Mouse (Mus musculus): ENCODE data around the gene Fign. TPM values are rescaled to one million over a fixed set of nuclear protein-coding genes. Genes with fewer than 3 reads are reported as not detected.

The Fign gene
- polyA plus RNA-seq (2011; ENCODE audit: insufficient read depth, insufficient read length, low replicate concordance, missing spikeins) = 2.1 and 3.8 TPM in 2 replicates

GRCm38 (mm10) chr2:64097937-64098617 lies at the start of gene Fign:
Gene Fign, minus strand, starts transcription at chr2:64098038.
- Histone ChIP-seq H3K4me3 (replicated peaks; ENCODE audit: control insufficient read depth, low read depth, low read length) (no peak within 1 kb of the TSS), H3K4me1 (ENCODE audit: control insufficient read depth, insufficient read depth, low read length) (no peaks in the 10 kb centered on the region), H3K27ac (ENCODE audit: control insufficient read depth, insufficient read depth, low read depth, low read length, poor library complexity) (no peak within 1 kb of the TSS; the same call in 1 of the 2 replicates)
- TF ChIP-seq POLR2A (IDR thresholded peaks at IDR 0.05; ENCODE audit: borderline replicate concordance, control insufficient read depth, low read depth, low read length) (no peak), CTCF (IDR thresholded peaks at IDR 0.05; ENCODE audit: control insufficient read depth, insufficient read depth, low read length) (no peak)
- WGBS = under 1% methylated on average over 68 of the region's 85 CpGs

- no peak overlapping the region for H3K4me3 ChIP-seq (replicated peaks; ENCODE audit: control insufficient read depth, low read depth, low read length)
- no peaks in the 10 kb centered on the region for H3K4me1 ChIP-seq (ENCODE audit: control insufficient read depth, insufficient read depth, low read length)
- H3K27ac ChIP-seq (ENCODE audit: control insufficient read depth, insufficient read depth, low read depth, low read length, poor library complexity) = no peak overlapping the region
- TF ChIP-seq CTCF (IDR thresholded peaks at IDR 0.05; ENCODE audit: control insufficient read depth, insufficient read depth, low read length) = no peak
- TF ChIP-seq POLR2A (IDR thresholded peaks at IDR 0.05; ENCODE audit: borderline replicate concordance, control insufficient read depth, low read depth, low read length) = no peak
- WGBS = 62% methylated on average over 4 of the region's 4 CpGs
These were observed 35.8 kb upstream of the Fign start for GRCm38 (mm10) chr2:64133597-64133996.

- no peaks in the 10 kb centered on the region for H3K4me1 ChIP-seq (ENCODE audit: control insufficient read depth, insufficient read depth, low read length)
- TF ChIP-seq CTCF (IDR thresholded peaks at IDR 0.05; ENCODE audit: control insufficient read depth, insufficient read depth, low read length) (no peak), POLR2A (IDR thresholded peaks at IDR 0.05; ENCODE audit: borderline replicate concordance, control insufficient read depth, low read depth, low read length) (no peak)
- 31% methylated on average over 5 of the region's 5 CpGs for WGBS
- no peak overlapping the region for H3K27ac ChIP-seq (ENCODE audit: control insufficient read depth, insufficient read depth, low read depth, low read length, poor library complexity)
- H3K4me3 ChIP-seq (replicated peaks; ENCODE audit: control insufficient read depth, low read depth, low read length) = no peak overlapping the region
These were observed 22.7 kb upstream of the Fign start for GRCm38 (mm10) chr2:64120495-64120894.

- Histone ChIP-seq H3K4me3 (replicated peaks; ENCODE audit: control insufficient read depth, low read depth, low read length) (no peak overlapping the region), H3K27ac (ENCODE audit: control insufficient read depth, insufficient read depth, low read depth, low read length, poor library complexity) (no peak overlapping the region), H3K4me1 (ENCODE audit: control insufficient read depth, insufficient read depth, low read length) (no peaks in the 10 kb centered on the region)
- WGBS = 70% methylated on average over 7 of the region's 7 CpGs
- TF ChIP-seq CTCF (IDR thresholded peaks at IDR 0.05; ENCODE audit: control insufficient read depth, insufficient read depth, low read length) = no peak
- TF ChIP-seq POLR2A (IDR thresholded peaks at IDR 0.05; ENCODE audit: borderline replicate concordance, control insufficient read depth, low read depth, low read length) = no peak
These were observed 18.8 kb upstream of the Fign start for GRCm38 (mm10) chr2:64116613-64117012.

- no peaks in the 10 kb centered on the region for H3K4me1 ChIP-seq (ENCODE audit: control insufficient read depth, insufficient read depth, low read length)
- WGBS = 77% methylated on average over 3 of the region's 3 CpGs
- TF ChIP-seq CTCF (IDR thresholded peaks at IDR 0.05; ENCODE audit: control insufficient read depth, insufficient read depth, low read length) (no peak), POLR2A (IDR thresholded peaks at IDR 0.05; ENCODE audit: borderline replicate concordance, control insufficient read depth, low read depth, low read length) (no peak)
These were observed 13.3 kb upstream of the Fign start for GRCm38 (mm10) chr2:64111133-64111532.

GRCm38 (mm10) chr2:64109860-64110259 lies 12.0 kb upstream of the Fign start:
- H3K27ac ChIP-seq (ENCODE audit: control insufficient read depth, insufficient read depth, low read depth, low read length, poor library complexity) = no peak overlapping the region
- TF ChIP-seq CTCF (IDR thresholded peaks at IDR 0.05; ENCODE audit: control insufficient read depth, insufficient read depth, low read length) (no peak), POLR2A (IDR thresholded peaks at IDR 0.05; ENCODE audit: borderline replicate concordance, control insufficient read depth, low read depth, low read length) (no peak)
- 81% methylated on average over 4 of the region's 4 CpGs for WGBS

More at GRCm38 (mm10) chr2:64111133-64111532, 13.3 kb upstream of the Fign start:
- H3K4me3 ChIP-seq (replicated peaks; ENCODE audit: control insufficient read depth, low read depth, low read length) = no peak overlapping the region
- H3K27ac ChIP-seq (ENCODE audit: control insufficient read depth, insufficient read depth, low read depth, low read length, poor library complexity) = no peak overlapping the region

DNA sequence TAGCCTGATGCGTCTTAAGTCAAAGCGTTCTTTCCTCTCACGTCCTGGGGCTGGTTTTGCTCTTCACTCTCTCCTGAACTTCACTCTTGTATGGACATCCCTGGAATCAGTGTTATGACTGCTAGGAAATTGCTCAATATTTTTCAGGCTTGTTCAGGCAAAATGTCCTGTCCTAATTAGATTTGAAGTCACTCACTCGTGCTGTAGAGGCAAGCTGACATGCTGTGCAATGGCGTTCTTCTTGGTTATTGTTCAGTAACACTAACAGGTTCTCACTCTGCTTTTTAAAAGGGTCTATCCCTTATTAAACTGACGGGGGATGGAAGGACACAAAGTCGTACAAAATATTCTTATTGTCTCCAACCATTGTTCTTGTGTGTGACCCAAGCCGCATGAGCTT lies 10.2 kb upstream of the Fign start:
- no peak overlapping the region for H3K4me3 ChIP-seq (replicated peaks; ENCODE audit: control insufficient read depth, low read depth, low read length)
- no peak overlapping the region for H3K27ac ChIP-seq (ENCODE audit: control insufficient read depth, insufficient read depth, low read depth, low read length, poor library complexity)
- 78% methylated on average over 8 of the region's 8 CpGs for WGBS
- H3K4me1 ChIP-seq (ENCODE audit: control insufficient read depth, insufficient read depth, low read length) = no peaks in the 10 kb centered on the region
- TF ChIP-seq POLR2A (IDR thresholded peaks at IDR 0.05; ENCODE audit: borderline replicate concordance, control insufficient read depth, low read depth, low read length) = no peak
- TF ChIP-seq CTCF (IDR thresholded peaks at IDR 0.05; ENCODE audit: control insufficient read depth, insufficient read depth, low read length) = no peak

More at GRCm38 (mm10) chr2:64109860-64110259, 12.0 kb upstream of the Fign start:
- no peaks in the 10 kb centered on the region for H3K4me1 ChIP-seq (ENCODE audit: control insufficient read depth, insufficient read depth, low read length)
- no peak overlapping the region for H3K4me3 ChIP-seq (replicated peaks; ENCODE audit: control insufficient read depth, low read depth, low read length)

GRCm38 (mm10) chr2:64098618-64099320 lies 931 bp upstream of the Fign start:
- H3K4me3 ChIP-seq (replicated peaks; ENCODE audit: control insufficient read depth, low read depth, low read length) = no peak overlapping the region
- TF ChIP-seq CTCF (IDR thresholded peaks at IDR 0.05; ENCODE audit: control insufficient read depth, insufficient read depth, low read length) (no peak), POLR2A (IDR thresholded peaks at IDR 0.05; ENCODE audit: borderline replicate concordance, control insufficient read depth, low read depth, low read length) (no peak)
- no peaks in the 10 kb centered on the region for H3K4me1 ChIP-seq (ENCODE audit: control insufficient read depth, insufficient read depth, low read length)
- 14% methylated on average over 21 of the region's 21 CpGs for WGBS
- no peak overlapping the region for H3K27ac ChIP-seq (ENCODE audit: control insufficient read depth, insufficient read depth, low read depth, low read length, poor library complexity)
